Mouse (Mus musculus) spleen, embryonic (tissue): Measurements from ENCODE around the gene Lrrk1.

ENCODE experiments used
- CTCF ChIA-PET: fragments of 350-600 bp; sonication (Branson Sonifier 250); formaldehyde crosslinking; loops from one replicate; lab custom pipeline; 2022; lab: Charles Lee

The Lrrk1 gene

DNA sequence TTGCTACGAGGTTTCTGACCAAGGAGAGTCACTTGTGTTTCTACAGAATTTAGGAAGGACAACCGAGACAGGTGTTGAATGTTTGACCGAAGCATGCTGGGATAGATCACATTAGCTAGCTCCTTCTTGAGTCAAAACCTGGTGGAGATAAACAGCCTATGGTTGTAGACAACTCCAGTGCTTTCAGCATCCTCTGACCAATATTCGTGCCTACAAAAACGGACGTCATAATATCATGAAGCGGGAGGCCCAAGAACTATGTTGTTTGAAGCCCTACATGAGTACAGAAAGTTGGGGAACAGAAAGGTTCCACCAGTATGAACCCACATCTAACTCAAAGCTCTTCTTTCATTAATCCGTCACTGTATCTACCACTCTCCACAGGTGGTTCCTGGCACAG, 3.3 kb downstream of the Lrrk1 start:
- CTCF ChIA-PET: interaction anchor here (0.6 kb wide), 1 partner anchor 30 kb away, joined by 3 read pairs; no protein-coding TSS in a partner anchor

DNA sequence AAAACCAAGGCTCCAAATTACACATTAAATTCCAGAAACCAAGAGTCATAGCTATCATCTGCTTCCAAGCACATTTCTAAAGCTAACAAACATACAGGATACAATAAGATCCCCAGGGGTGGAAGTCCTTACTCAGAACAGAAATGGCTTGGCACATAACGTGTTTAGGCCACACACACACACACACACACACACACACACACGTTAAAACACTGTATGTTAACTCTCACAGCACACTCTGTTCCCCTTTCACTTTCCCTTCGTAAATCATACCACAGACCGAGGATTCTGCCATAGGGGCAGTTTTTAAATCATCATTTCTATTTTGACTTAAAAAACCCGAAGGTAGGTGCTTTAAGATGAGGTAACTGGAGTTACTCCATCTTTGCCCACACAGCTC, 3.9 kb downstream of the Lrrk1 start:
- CTCF ChIA-PET: interaction anchor here (0.7 kb wide), 1 partner anchor 84 kb away, joined by 4 read pairs; no protein-coding TSS in a partner anchor

DNA sequence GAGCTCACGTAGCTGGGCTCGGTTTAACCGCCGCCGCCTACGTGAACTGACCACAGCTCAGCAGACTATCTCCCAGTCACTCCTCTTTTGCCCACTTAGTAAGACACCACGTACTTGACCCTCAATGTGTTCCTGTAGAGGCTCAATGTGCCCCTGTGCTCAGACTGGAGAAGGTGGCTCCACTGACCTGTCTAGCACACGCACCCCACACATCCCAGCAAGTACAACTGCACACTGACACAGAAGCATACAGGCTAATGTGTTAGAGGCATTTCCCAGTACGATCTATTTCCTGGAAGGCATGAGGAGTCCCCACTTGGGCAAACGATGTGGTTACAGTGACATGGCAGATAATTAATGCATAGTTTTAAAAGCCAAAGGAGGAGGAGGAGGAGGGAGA, 11.6 kb downstream of the Lrrk1 start:
- CTCF ChIA-PET: interaction anchor here (0.5 kb wide), 1 partner anchor 34 kb away, joined by 5 read pairs; no protein-coding TSS in a partner anchor

DNA sequence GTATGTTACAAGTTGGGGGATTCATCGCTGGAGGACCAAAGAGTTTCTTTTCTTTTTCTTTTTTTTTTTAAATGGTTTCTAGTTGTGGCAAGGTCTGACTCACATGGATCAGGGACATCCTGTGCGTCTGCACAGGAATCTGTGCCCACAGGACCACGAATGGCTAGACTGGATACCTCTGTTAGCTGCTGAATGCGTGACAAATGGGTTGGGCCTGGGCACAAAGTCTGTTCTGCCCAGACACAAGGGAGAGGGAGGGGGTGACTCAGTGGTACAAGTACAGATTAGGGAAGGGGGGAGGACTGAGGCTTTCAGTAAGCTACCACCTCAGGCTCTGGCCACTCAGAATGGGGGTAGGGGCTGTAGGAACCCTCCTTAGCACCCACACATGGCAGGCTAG, 12.4 kb downstream of the Lrrk1 start:
- CTCF ChIA-PET: no interaction called here

DNA sequence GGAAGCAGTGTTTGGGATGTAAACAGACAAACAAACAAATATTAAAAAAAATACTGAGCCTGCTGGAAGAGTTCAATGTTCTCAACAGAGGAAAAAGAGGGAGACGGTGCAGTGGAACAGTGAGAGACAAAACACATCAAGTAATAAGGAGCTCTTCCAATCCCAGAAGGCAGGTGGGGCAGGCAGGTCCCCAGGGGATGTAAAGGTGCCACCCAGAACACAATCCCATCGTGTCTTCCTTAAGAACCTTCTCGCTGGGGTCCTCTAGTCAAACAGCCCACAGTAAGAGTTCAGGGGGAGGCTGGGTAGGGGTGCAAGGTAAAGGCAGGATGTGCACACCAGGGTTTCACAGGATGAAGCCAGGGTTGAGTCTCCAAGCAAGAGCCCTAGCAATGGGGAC, 14.8 kb downstream of the Lrrk1 start:
- CTCF ChIA-PET: no interaction called here

DNA sequence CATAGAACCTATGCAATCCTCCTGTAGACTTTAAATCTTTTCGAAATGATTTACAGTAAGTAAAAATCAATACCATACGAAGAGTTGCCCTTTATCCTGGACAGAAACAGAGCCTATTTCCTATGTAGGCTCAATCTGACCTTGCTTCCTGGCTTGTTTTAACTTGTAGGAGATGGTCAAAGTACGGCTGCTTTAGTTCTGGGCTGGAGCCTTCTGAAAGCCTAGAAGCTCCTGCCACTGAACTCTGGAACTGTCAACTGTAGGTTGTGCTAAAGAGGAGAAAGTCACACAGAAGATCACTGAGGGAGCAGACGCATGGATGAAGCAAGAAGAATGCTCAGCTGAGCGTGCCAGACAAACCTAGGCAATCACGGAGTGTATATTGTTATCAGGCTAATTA, 17.2 kb downstream of the Lrrk1 start:
- CTCF ChIA-PET: no interaction called here

DNA sequence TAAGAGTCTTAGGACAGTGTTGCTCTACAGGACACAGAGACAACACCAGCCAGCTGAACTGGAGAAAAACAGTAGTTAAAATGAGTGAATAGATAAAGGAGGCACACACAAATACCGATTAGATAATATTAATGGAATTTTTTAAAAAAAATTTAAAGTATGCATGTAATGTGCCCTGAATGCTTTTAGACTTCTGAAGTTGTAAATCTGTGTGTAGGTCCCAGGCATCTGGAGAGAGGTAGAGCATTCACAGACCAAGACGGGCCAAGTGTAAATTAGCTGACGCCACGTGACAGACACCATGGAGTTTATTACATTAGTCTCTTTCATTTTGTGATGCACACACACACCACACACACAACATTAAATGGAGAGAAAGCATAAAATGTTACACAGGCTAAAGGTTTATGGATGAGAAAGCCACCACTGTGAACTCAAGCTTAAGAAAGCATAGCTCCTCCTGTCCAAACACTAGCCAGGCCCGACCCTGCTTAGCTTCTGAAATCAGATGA, 18.2 kb downstream of the Lrrk1 start:
- CTCF ChIA-PET: no interaction called here

DNA sequence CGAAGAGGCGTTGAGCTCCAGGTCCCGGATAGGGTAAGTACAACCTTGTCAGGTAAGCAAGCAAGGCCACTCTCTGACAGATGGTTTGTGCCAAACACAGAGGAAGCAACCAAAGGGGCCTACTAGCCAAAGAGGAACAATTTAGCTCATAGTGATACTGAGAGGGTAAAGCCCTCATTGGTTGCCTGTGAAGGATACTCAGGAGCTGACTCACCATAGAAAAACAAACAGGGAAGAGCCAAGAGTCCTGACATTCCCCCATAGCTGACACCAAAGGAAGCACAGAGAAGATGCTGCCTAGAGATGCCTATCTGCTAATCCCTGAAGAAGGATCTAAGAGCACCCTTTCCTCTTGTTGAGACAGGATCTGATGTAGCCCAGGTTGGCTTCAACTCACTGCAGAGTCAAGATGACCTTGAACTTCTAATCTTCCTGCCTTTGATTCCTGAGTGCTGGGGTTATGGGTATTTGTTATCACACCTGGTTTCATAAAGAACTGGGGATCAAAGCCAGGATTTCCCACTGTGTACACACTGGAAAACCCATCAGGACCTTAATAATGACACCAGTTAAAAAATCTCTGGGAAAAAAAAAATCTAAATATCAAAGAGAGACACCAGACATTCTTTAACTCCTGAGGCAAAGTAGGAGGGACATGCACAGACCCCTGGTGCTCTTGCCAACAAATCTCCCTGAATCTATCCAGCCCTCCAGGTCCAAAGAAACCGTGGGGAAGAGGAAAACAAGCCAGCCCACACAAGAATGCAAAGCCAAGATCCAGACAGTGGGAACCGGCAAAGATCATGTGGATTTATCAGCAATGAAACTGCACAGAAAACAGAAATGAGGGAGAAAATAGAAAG, 18.8 kb downstream of the Lrrk1 start:
- CTCF ChIA-PET: interaction anchor here (0.6 kb wide), 1 partner anchor 75 kb away, joined by 3 read pairs; no protein-coding TSS in a partner anchor

DNA sequence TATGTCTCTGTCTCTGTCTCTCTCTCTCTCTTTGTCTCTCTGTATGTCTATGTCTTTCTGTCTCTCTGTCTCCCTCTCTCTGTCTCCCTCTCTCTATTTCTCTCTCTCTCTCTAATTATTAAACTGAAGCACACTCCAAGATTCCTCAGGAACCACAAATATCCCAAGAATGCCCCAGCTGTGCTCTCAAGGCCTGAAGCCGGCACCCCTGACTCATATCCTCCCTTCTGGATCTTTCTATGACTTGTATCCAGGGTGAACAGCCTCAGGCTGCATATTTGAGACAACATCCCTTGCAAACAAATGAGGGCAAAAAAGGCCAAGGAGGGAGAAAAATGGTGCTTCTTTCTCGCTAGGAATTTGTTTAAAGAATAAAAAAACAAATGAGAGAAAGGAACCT, 22.2 kb downstream of the Lrrk1 start, which contains the start of gene Gm10974:
TSS of gene Gm10974 (plus strand) at position 2 of the 400 bp plus-strand sequence.
- CTCF ChIA-PET: no interaction called here

DNA sequence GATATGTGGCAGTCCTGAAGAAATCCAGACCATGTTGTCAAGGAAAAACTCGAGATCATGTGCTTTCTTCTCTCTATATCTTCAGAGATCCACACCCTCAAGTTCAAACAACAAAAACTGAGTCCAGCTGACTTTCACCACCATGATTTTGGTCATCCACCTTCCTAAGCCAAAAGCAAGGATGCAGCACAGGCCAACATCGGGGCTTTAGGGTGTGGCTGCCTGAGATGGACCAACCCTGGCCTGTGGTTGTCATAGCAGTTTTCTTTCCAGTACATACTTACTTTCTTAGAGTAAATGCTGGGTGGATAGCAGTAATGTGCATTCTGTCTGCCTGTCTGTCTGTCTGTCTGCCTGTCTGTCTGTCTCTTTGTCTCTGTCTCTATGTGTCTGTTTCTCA, 22.7 kb downstream of the Lrrk1 start:
- CTCF ChIA-PET: no interaction called here

DNA sequence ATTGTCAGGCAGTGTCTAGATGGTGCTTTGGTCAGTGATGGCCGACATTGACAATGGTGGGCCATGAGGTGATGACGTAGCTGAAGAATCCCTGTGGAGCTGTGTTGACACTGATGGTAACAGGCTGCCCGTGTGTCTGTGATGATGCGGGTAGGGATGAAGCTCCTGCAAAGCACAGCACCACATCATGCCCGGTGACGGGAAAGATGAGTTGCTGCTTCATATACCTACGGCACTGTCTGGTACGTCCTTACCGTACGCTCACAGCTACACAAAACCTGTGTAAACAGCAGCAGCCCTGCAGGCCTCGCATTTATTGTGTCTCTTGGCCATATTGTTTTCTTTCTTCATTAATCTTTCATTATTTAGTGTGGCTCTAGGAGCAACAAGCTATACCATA, 23.7 kb downstream of the Lrrk1 start:
- CTCF ChIA-PET: no interaction called here

DNA sequence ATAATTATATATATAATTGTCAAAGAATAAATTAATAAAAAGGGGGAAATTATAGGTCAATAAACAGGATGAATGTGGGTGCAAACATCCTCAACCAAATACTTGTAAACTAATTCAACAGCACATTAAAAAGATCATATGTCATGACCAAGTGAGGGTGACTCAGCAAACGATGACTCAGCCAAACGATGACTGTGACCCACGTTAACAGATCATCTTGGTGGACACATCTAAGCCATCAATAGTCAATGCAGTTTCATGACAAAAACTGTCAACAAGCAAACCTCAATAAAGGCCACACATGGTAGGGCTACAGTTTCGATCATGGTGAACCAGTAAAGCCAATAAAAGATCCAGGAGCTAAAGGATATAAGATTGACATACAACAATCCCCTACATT, 29.1 kb downstream of the Lrrk1 start:
- CTCF ChIA-PET: interaction anchor here (0.6 kb wide), 1 partner anchor 256 kb away, joined by 5 read pairs; no protein-coding TSS in a partner anchor

DNA sequence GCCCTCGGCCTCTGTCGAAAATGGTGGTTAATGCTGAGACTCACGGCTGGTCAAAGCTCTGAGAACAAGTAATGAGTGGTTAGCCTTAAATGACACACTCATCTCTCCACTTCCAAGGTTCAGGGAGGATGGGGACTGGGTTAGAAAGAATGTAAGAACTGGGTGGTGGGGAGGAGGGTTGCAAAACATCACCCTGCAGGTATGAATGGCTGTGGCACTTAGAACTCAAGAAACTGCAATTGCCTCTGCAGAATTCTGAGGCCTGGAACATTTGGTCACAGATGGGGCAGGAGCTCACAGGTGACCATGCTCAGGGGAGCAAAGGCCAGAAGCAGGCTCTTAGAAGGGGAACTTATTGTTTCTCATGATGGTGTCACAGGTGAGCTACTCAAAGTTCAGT, 29.7 kb downstream of the Lrrk1 start:
- CTCF ChIA-PET: interaction anchor here (0.6 kb wide), 1 partner anchor 257 kb away, joined by 5 read pairs; no protein-coding TSS in a partner anchor

DNA sequence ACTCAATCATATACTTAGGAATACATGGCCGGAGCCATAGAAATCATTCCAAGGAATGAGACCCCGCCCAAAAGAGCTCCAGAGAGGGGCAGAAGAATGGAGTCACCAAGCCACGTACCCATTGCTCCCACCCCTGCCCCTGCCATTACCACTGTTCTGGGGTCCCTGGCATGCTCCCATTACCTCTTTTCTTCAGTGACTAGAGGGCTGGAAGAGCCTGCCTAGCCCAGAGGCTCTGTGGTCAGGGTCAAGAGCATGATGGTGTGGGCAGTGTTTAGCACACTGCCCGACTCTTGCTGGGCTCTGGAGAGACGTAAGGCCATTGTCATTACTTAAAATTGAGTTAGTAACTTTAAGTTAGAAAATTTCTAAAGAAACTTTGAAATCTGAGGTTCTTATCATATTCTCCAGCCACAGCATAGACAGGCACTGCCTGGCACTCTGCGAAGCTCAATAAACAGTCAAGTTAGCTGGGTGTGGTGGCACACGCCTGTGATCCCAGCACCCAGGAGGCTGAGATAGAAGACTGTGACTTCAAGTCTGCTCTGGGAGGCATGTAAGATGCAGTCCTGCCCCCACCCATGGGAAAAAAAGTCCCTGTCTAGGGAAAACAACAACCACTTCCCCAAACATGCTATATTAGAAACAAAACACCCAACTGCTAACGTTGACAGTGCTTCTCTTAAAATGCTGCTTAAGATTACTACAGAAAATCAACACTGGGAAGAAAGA, 32.2 kb downstream of the Lrrk1 start:
- CTCF ChIA-PET: no interaction called here

DNA sequence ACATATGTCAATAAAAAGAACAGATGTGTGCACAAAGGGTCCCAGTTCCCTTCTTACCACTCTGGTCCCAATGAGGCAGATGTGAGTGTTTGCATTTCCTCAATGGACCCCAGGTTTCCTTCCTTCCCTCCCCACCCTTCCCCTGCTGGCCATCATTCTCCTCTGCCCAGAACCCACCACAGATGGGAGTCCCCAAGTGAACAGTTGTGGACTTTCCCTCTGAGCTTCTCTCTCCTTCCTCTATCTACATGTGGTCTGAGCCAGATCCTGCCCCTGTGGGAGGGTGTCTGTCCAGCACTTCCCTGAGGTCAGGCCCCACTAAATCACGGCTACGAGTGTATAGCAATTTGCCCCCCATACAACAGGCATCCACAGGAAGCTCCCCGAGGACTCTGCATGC, 33.2 kb downstream of the Lrrk1 start:
- CTCF ChIA-PET: interaction anchor here (0.5 to 0.6 kb wide), 2 partner anchors 30 to 1060 kb away, joined by 3 to 4 read pairs; no protein-coding TSS in a partner anchor

DNA sequence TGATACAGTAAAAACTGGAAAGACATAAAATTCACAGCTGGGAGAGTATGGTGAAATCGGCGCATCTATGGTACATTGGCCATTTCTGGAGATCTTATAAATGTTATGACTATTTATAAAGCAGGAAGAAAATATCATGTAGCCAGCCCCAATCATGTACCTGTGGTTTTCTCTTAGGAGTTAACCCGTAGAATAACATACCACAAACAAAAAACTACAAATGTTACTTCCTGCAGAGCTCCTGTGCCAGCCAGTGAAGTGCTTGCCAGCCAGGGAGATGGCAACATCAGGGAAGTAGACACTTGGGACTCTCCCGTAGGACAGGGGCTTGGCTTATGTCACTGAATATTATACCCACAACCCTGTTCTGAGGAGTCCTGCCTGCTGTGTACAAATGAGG, 37.1 kb downstream of the Lrrk1 start:
- CTCF ChIA-PET: no interaction called here

DNA sequence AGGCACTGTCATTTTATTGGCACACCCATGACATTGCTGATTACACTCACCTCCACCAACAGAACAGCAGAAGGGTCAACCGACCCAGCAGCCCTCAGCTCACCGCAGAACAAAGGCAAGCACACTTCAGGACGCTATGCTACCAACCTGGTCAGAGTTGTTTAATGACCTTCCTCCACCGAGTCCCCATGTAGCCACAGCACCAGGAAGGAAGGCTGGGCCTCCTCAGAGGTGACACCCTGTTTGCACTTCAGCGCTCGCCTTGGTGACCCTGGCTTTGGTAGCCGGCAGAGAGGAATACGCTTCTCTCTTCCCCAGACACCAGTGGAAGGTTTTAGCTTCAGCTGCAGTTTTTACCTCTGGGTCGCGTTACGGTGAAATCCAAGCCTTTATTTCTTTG, 38.5 kb downstream of the Lrrk1 start:
- CTCF ChIA-PET: no interaction called here

DNA sequence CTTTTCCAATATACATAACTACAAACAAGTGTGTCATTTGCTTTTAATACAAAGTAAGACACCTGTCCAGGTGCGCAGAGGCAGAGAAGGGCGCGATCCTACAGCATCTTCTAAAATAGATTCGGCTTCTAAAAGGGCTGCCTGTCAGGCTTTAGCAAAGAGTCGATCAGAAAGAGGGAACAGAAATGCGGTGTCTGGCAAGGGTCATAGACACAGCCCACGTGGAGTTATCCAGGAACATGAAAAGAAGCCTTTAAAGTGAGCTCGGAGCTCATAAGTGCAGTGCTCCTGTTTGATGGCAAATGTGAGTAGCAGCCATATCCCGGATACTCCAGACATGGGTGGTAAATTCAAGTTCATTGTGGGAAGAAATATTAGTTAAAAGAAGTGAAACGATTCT, 39.6 kb downstream of the Lrrk1 start:
- CTCF ChIA-PET: no interaction called here

DNA sequence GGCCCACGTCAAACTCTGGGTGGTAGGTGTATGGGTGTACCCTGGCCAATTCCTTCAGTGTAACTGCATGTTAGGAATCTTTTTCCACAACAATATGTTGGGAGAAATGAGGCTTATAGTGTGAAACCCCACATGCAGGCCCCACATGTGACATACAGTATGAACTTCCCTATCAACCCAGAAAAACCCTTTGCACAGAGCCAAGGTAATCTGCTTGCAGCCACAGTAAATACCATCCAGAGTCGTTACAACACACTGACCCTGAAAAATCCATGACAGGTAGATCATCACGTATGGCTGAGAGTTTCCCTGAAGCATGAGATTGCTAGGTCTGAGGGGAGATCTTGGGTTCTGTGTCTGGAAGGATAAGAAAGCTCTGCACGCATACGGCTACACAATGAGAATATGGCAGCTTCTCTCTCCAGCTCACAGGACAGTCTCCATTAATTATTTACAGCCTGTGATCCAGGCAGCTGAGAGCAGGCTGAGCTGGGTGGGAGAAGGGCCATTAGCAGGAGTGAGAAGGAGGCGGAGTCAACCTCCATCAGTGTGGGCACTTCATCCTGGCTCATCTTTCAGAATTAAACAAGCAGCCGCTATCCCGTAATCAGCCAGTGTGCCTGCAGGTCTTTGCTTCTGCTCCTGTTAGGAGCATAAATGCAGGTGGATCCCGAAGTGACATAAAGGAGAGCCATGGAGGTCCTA, 41.0 kb downstream of the Lrrk1 start:
- CTCF ChIA-PET: no interaction called here

DNA sequence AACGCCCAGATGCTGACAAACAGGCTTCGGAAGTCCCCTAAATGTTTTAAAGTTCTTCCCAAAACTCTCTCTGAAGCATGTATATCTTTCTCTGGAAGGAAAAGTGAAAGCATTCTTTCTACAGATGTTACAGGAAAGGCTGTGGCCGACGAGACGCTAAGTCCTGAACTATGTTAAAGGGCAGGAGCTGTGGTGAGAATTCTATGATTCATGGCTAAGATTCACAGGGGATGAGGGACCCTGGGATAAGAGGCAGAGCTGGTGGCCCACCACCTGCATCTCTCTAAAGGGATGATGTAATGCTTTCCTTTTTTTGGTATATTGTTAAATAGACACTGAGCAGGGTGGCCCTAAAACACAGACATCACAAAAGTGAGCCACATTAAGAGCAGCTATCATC, 44.8 kb downstream of the Lrrk1 start:
- CTCF ChIA-PET: no interaction called here

DNA sequence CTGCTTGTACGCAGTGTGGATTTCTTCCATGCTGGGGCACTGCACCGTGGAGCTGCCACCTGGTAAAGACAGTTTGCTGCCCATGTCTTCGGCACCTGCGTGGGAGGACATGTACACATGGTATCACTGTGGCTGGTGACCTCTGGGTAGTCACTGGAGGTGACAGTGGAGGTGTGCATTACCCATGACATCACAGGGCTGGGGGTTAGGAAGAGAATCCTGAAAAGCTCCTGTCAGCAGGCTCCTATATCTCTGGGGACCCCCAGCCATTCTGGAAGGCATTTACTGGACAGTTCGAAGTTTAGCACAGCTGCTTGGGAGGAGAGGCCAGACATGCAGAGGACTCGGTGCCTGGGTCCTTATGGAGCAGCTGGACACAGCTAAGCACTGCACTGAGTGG, 45.3 kb downstream of the Lrrk1 start:
- CTCF ChIA-PET: no interaction called here
